Mouse (Mus musculus) monocyte, adult 5-6 weeks (primary cell): ENCODE measurements around the gene Ppp1r16b. TPM values are rescaled to one million over a fixed set of nuclear protein-coding genes. Genes with fewer than 3 reads are reported as not detected.

Experiments used
- ATAC-seq: fragments of 153-309, 156-312 bp; replicated peaks from 2 replicates; pipeline ENCODE4 v1.8.0; 2017; ENCODE audit warnings: mild to moderate bottlenecking; ENCODE audit not compliant: low TSS enrichment, insufficient number of reproducible peaks, severe bottlenecking, poor library complexity, low FRiP score
- total RNA-seq: library from RNA; stranded (forward); fragments of 200-1000, 200-491, 200-594 nt; gene quantifications from 3 replicates; pipeline ENCODE4 v1.2.3, GENCODE M21; 2017

The Ppp1r16b gene
- total RNA-seq, 1 experiment from 2014 or later = 16.3 TPM

- ATAC-seq = no peak
These were observed 73.4 kb downstream of the Ppp1r16b start for GRCm38 (mm10) chr2:158738591-158738990.

GRCm38 (mm10) chr2:158739113-158739512 lies 73.9 kb downstream of the Ppp1r16b start:
- ATAC-seq = no peak

GRCm38 (mm10) chr2:158741011-158741501 lies 75.9 kb downstream of the Ppp1r16b start:
- no peak for ATAC-seq

GRCm38 (mm10) chr2:158742431-158742830 lies 77.2 kb downstream of the Ppp1r16b start:
- no peak for ATAC-seq

- no peak for ATAC-seq
These were observed 78.4 kb downstream of the Ppp1r16b start for GRCm38 (mm10) chr2:158743518-158744141.

- peak; percentile 46 for ATAC-seq
These were observed 79.9 kb downstream of the Ppp1r16b start for GRCm38 (mm10) chr2:158745049-158745482.

GRCm38 (mm10) chr2:158746164-158746563 lies 81.0 kb downstream of the Ppp1r16b start:
- no peak for ATAC-seq

- no peak for ATAC-seq
These were observed 84.2 kb downstream of the Ppp1r16b start for GRCm38 (mm10) chr2:158749366-158749765.

GRCm38 (mm10) chr2:158760231-158760630 lies 95.0 kb downstream of the Ppp1r16b start:
- no peak for ATAC-seq

GRCm38 (mm10) chr2:158762339-158762738 lies 97.1 kb downstream of the Ppp1r16b start:
- ATAC-seq = no peak

GRCm38 (mm10) chr2:158767742-158768339 lies 102.6 kb downstream of the Ppp1r16b start, which contains the start of gene Fam83d:
Gene Fam83d (plus strand): TSS chr2:158768093.
- ATAC-seq = peak; percentile 94

GRCm38 (mm10) chr2:158768350-158768749 lies 103.2 kb downstream of the Ppp1r16b start:
- no peak for ATAC-seq

GRCm38 (mm10) chr2:158768771-158769170 lies 103.6 kb downstream of the Ppp1r16b start:
- ATAC-seq = no peak

- ATAC-seq = no peak
These were observed 105.0 kb downstream of the Ppp1r16b start for GRCm38 (mm10) chr2:158770126-158770757.

- no peak for ATAC-seq
These were observed 106.0 kb downstream of the Ppp1r16b start for GRCm38 (mm10) chr2:158771066-158771763.

- peak; percentile 70 for ATAC-seq
These were observed 107.6 kb downstream of the Ppp1r16b start for GRCm38 (mm10) chr2:158772808-158773207.

- ATAC-seq = no peak
These were observed 109.7 kb downstream of the Ppp1r16b start for GRCm38 (mm10) chr2:158774886-158775285.

- ATAC-seq = no peak
These were observed 111.5 kb downstream of the Ppp1r16b start for GRCm38 (mm10) chr2:158776716-158777115.

- no peak for ATAC-seq
These were observed 112.3 kb downstream of the Ppp1r16b start for GRCm38 (mm10) chr2:158777490-158777889.
